Mouse (Mus musculus): Measurements from ENCODE around the gene Etv6. TPM values are rescaled to one million over a fixed set of nuclear protein-coding genes. Genes with fewer than 3 reads are reported as not detected.

Gene Etv6
- total and polyA plus RNA-seq, 3 experiments, result 10.4 to 58.9 (median 28.9) TPM

DNA sequence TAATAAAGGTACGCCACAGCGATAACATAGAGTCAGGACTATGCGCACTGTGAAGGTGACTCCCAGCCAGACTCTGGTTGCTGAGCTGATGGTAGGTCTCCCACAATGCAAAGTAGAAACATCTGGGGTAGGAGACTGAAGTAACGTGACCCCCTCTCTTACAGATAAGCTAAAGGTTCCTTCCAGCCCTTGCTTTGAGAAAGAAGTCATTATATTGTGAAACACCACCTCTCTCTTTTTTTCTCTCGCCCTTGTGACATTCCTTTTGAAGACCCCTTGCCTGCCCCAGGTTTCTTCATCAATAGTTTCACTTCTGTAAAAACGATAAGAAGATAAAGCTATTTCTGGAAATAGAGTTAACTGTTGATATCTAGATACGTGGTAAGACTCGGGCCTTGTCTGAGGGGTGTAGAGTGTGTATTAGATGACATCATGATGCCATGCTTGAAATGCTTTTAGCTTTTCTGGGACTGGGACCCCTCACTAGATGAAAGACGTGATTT lies 99.4 kb downstream of the Etv6 start:
- Histone ChIP-seq H3K4me1 (ENCODE audit: insufficient read depth, low read depth, low read length) (peaks cover 20% of the 10 kb centered on the region), H3K36me3 (replicated peaks) (peaks cover 66% of the 10 kb centered on the region), H3K9me3 (replicated peaks) (no peaks in the 10 kb centered on the region), H3K4me3 (ENCODE audit: low read depth, low read length) (no peak overlapping the region), H3K27me3 (ENCODE audit: insufficient read depth, low read length) (no peaks in the 10 kb centered on the region)
- TF ChIP-seq GATA1 (IDR thresholded peaks at IDR 0.05; ENCODE audit: borderline replicate concordance, low read length), result no peak
- TF ChIP-seq GATA2 (IDR thresholded peaks at IDR 0.05; ENCODE audit: borderline replicate concordance, low read depth, low read length), result no peak
- no peak for TF ChIP-seq CTCF (IDR thresholded peaks at IDR 0.05; ENCODE audit: low read depth, low read length)
- no peak for TF ChIP-seq TAL1 (conservative IDR thresholded peaks at IDR 0.05; ENCODE audit: low read depth, low read length)
- TF ChIP-seq POLR2AphosphoS5 (IDR thresholded peaks at IDR 0.05; ENCODE audit: insufficient replicate concordance, low read depth, low read length), result no peak
- ATAC-seq (ENCODE audit: extremely low read depth, insufficient number of reproducible peaks, low FRiP score, poor library complexity, severe bottlenecking) (no peak), DNase-seq (ENCODE audit: low spot score) (no peak)

DNA sequence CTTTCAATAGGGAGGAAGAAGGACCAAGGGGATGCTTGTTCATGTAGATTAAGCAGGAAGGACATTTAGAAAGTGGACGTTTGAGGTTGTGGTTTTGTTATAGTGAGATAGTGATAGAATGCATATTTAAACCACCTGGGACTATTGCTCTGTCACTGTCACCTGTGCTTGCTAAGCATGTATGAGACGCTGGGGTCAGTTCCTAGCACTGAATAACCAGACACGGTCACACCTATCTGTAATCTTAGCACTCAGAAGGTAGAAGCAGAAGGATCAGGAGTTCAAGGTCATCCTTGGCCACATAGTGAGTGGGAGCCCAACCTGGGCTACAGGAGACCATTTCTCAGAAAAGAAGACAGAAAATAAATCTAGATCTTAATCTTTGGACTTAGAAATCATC lies 100.8 kb downstream of the Etv6 start:
- no peak for TF ChIP-seq GATA2 (IDR thresholded peaks at IDR 0.05; ENCODE audit: borderline replicate concordance, low read depth, low read length)
- no peak for TF ChIP-seq POLR2AphosphoS5 (IDR thresholded peaks at IDR 0.05; ENCODE audit: insufficient replicate concordance, low read depth, low read length)
- TF ChIP-seq GATA1 (IDR thresholded peaks at IDR 0.05; ENCODE audit: borderline replicate concordance, low read length), result no peak
- TF ChIP-seq CTCF (IDR thresholded peaks at IDR 0.05; ENCODE audit: low read depth, low read length), result no peak
- no peak for TF ChIP-seq TAL1 (conservative IDR thresholded peaks at IDR 0.05; ENCODE audit: low read depth, low read length)

DNA sequence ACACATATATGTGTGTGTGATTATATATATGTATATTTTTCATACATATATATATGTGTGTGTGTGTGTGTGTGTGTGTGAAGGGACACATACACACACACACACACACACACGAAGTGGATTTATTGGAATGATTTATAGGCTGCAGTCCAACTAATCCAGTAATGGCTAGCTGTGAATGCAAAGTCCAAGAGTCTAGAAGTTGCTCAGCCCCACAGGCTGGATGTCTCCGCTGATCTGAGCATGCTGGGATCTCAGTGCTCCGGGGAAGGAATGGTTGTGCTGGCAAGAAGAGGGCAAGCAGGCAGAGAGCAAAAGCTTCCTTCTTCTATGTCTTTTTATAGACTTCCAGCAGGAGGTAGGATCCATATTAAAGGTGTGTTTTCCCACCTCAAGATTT lies 103.9 kb downstream of the Etv6 start:
- no peak for ATAC-seq (ENCODE audit: extremely low read depth, insufficient number of reproducible peaks, low FRiP score, poor library complexity, severe bottlenecking)
- Histone ChIP-seq H3K4me1 (ENCODE audit: insufficient read depth, low read depth, low read length) (peaks cover 28% of the 10 kb centered on the region), H3K4me3 (ENCODE audit: low read depth, low read length) (no peak overlapping the region)

More for the DNA sequence above, 100.8 kb downstream of the Etv6 start:
- no peak for DNase-seq (ENCODE audit: low spot score)
- Histone ChIP-seq H3K9me3 (replicated peaks) (no peaks in the 10 kb centered on the region), H3K4me3 (ENCODE audit: low read depth, low read length) (no peak overlapping the region), H3K27me3 (ENCODE audit: insufficient read depth, low read length) (no peaks in the 10 kb centered on the region), H3K4me1 (ENCODE audit: insufficient read depth, low read depth, low read length) (peaks cover 9% of the 10 kb centered on the region), H3K36me3 (replicated peaks) (peaks cover 69% of the 10 kb centered on the region)
- no peak for ATAC-seq (ENCODE audit: extremely low read depth, insufficient number of reproducible peaks, low FRiP score, poor library complexity, severe bottlenecking)

DNA sequence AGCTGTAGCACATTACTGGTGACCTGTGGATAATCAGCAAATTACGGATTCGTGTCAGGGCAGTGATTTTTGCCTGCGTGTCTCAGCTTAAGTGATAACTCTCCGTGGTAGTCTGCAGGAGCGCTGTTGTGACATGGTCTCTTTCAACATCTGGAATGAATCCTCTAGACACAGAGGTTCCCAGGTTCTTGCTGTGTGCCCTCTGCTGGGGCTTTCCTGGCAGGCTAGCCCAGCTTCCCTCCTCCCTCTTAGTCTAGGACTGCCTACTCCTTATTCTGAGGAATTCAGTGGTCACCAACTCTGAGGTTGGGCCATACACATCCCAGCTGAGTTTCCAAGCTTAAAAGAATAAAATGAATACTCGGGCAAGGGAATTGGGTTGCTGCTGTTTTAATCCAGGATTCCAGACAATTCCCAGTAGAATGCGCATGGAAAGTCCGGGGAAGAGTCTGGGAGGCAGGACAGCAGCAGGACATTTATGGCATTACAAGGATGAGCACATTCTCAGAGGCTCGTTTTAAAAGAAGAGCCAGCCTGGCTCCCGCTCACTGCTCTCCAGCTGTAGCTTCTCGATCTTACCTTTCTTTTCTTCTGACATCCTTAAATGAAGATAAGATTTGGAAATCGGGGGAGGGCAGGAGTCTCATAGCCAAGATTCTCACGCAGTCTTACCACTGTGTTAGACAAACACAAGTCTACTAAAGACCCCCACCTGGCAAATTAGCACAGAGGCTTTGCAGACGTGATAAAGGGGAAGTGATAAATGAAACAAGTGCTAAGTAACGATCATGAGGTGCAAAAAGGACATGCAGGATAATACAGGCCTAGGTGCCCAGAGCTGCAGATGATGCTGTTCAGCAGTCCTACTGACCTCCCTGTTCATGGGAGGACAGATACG lies 105.5 kb downstream of the Etv6 start:
- ATAC-seq (ENCODE audit: extremely low read depth, insufficient number of reproducible peaks, low FRiP score, poor library complexity, severe bottlenecking) (no peak), DNase-seq (ENCODE audit: low spot score) (no peak)
- peaks cover 26% of the 10 kb centered on the region for H3K4me1 ChIP-seq (ENCODE audit: insufficient read depth, low read depth, low read length)
- H3K27me3 ChIP-seq (ENCODE audit: insufficient read depth, low read length), result no peaks in the 10 kb centered on the region
- no peak overlapping the region for H3K4me3 ChIP-seq (ENCODE audit: low read depth, low read length)
- no peak for TF ChIP-seq POLR2AphosphoS5 (IDR thresholded peaks at IDR 0.05; ENCODE audit: insufficient replicate concordance, low read depth, low read length)
- TF ChIP-seq GATA2 (IDR thresholded peaks at IDR 0.05; ENCODE audit: borderline replicate concordance, low read depth, low read length), result no peak
- no peak for TF ChIP-seq GATA1 (IDR thresholded peaks at IDR 0.05; ENCODE audit: borderline replicate concordance, low read length)
- peaks cover 85% of the 10 kb centered on the region for H3K36me3 ChIP-seq (replicated peaks)
- H3K9me3 ChIP-seq (replicated peaks), result no peaks in the 10 kb centered on the region

More for the DNA sequence above, 103.9 kb downstream of the Etv6 start:
- TF ChIP-seq GATA2 (IDR thresholded peaks at IDR 0.05; ENCODE audit: borderline replicate concordance, low read depth, low read length) (no peak), POLR2AphosphoS5 (IDR thresholded peaks at IDR 0.05; ENCODE audit: insufficient replicate concordance, low read depth, low read length) (no peak), GATA1 (IDR thresholded peaks at IDR 0.05; ENCODE audit: borderline replicate concordance, low read length) (no peak), CTCF (IDR thresholded peaks at IDR 0.05; ENCODE audit: low read depth, low read length) (no peak), TAL1 (conservative IDR thresholded peaks at IDR 0.05; ENCODE audit: low read depth, low read length) (no peak)
- no peak for DNase-seq (ENCODE audit: low spot score)
- no peaks in the 10 kb centered on the region for H3K27me3 ChIP-seq (ENCODE audit: insufficient read depth, low read length)
- H3K36me3 ChIP-seq (replicated peaks), result peaks cover 78% of the 10 kb centered on the region
- H3K9me3 ChIP-seq (replicated peaks), result no peaks in the 10 kb centered on the region

DNA sequence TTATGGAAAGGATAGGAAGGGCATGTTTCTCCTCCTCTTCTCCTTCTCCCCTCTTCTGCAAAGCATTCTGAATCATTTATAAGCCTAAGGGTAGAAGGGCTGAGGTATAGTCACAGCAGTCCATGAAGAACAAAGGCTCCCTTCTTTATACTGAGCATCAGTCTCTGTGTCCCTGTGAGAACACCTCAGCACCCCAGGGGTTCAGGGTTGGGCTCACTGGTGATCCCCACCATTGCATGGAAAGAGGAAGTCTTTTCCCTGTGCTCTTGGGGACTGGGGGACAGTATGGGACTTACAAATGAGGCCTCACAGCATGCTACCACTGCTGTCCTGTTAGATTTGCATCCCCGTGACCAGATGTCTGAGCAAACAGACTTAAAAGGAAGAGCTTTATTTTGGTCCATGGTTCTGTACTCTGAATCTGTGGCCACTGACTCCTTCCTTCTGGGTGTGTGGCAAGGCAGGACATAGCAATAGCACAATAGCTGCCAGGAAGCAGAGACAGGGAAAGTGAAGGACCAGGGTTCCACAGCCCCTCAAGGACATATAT lies 106.2 kb downstream of the Etv6 start:
- Histone ChIP-seq H3K36me3 (replicated peaks) (peaks cover 86% of the 10 kb centered on the region), H3K4me3 (ENCODE audit: low read depth, low read length) (no peak overlapping the region), H3K4me1 (ENCODE audit: insufficient read depth, low read depth, low read length) (peaks cover 26% of the 10 kb centered on the region), H3K27me3 (ENCODE audit: insufficient read depth, low read length) (no peaks in the 10 kb centered on the region), H3K9me3 (replicated peaks) (no peaks in the 10 kb centered on the region)
- ATAC-seq (ENCODE audit: extremely low read depth, insufficient number of reproducible peaks, low FRiP score, poor library complexity, severe bottlenecking) (peak; percentile 10; the same call in 1 of the 2 replicates), DNase-seq (ENCODE audit: low spot score) (no peak)
- TF ChIP-seq GATA2 (IDR thresholded peaks at IDR 0.05; ENCODE audit: borderline replicate concordance, low read depth, low read length) (no peak), POLR2AphosphoS5 (IDR thresholded peaks at IDR 0.05; ENCODE audit: insufficient replicate concordance, low read depth, low read length) (no peak), GATA1 (IDR thresholded peaks at IDR 0.05; ENCODE audit: borderline replicate concordance, low read length) (no peak), CTCF (IDR thresholded peaks at IDR 0.05; ENCODE audit: low read depth, low read length) (no peak)

DNA sequence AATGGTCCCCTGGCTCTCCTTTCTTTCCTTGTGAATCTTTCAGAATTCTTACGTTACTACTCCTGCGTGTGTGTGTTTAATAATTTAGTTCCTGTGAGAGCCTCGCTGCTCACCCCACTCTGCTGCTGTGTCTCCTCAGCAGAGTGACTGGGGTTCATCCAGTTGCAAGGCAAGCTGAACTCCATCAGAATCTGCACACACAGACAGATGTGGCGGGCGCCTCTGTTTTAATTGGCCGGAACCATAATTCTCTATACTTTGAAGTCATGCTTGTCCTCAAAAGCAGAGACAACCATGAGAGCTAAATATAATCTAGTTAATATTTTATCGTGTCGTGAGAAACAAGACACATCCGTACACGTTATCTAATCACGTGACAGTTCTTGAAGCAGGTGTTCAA lies 107.2 kb downstream of the Etv6 start:
- ATAC-seq (ENCODE audit: extremely low read depth, insufficient number of reproducible peaks, low FRiP score, poor library complexity, severe bottlenecking) (no peak), DNase-seq (ENCODE audit: low spot score) (no peak)
- H3K36me3 ChIP-seq (replicated peaks), result peaks cover 85% of the 10 kb centered on the region
- H3K4me1 ChIP-seq (ENCODE audit: insufficient read depth, low read depth, low read length), result peaks cover 26% of the 10 kb centered on the region
- H3K27me3 ChIP-seq (ENCODE audit: insufficient read depth, low read length), result no peaks in the 10 kb centered on the region
- H3K4me3 ChIP-seq (ENCODE audit: low read depth, low read length), result no peak overlapping the region
- TF ChIP-seq GATA2 (IDR thresholded peaks at IDR 0.05; ENCODE audit: borderline replicate concordance, low read depth, low read length), result no peak
- no peak for TF ChIP-seq CTCF (IDR thresholded peaks at IDR 0.05; ENCODE audit: low read depth, low read length)
- TF ChIP-seq POLR2AphosphoS5 (IDR thresholded peaks at IDR 0.05; ENCODE audit: insufficient replicate concordance, low read depth, low read length), result no peak
- TF ChIP-seq GATA1 (IDR thresholded peaks at IDR 0.05; ENCODE audit: borderline replicate concordance, low read length), result no peak
- no peak for TF ChIP-seq TAL1 (conservative IDR thresholded peaks at IDR 0.05; ENCODE audit: low read depth, low read length)
- no peaks in the 10 kb centered on the region for H3K9me3 ChIP-seq (replicated peaks)

Data from G1E (cell line).